Comparison of ENCODE assay signal across 19 mouse cellular contexts in genomic region chr9:73240188-73240587, GRCm38 (mm10).
DNase-seq lines count a peak whose midpoint lies in the region; ATAC-seq and TF ChIP-seq lines count a peak whose summit lies in the region.
"Had no signal": no experiment of that assay in that cellular context is flagged by ENCODE, and none has a peak within 500 bp of the region (broad histone marks: within the 10 kb centered on the region; RNA-seq: fewer than 3 reads in every experiment).

No protein-coding gene starts in this region.

- no peak for TF ChIP-seq EP300 in stomach, postnatal 0 days (optimal IDR thresholded peaks at IDR 0.05)

- H3K27ac ChIP-seq in heart, embryonic 12.5 days (ENCODE audit: poor library complexity, severe bottlenecking): no peak overlapping the region
- H3K27ac ChIP-seq in thymus, adult 2 months (ENCODE audit: control insufficient read depth, insufficient read depth, low read length): no peak overlapping the region
- H3K27ac ChIP-seq in stomach, postnatal 0 days (replicated peaks): no peak overlapping the region
- H3K27ac ChIP-seq: gastrocnemius, adult 2 months; hindbrain, embryonic 10.5 days; limb, embryonic 10.5 days; midbrain, embryonic 12.5 days had no signal

- peak; percentile 73 for DNase-seq in heart, adult 11 months
- peak; percentile 97 for DNase-seq in 416B (ENCODE audit: low read depth)
- peak; percentile 12 for DNase-seq in thymus, adult 2 months
- DNase-seq in testis, postnatal 10 days (ENCODE audit: low spot score): no peak
- DNase-seq in stomach, postnatal 0 days (ENCODE audit: low spot score): no peak
- DNase-seq in layer of hippocampus, adult 8-10 months (ENCODE audit: low spot score in 2 of 2): no peak
- DNase-seq: cerebellum, adult 2 months; gastrocnemius, adult 2 months; kidney, postnatal 4 days; layer of hippocampus, postnatal 36 days had no signal

- no peak for ATAC-seq in heart, embryonic 12.5 days (ENCODE audit: insufficient number of reproducible peaks, low FRiP score)
- peak; percentile 75 to 86 for ATAC-seq in hematopoietic stem cell, adult 5-6 weeks (replicated peaks in 1 of 2; ENCODE audit: insufficient read depth in 1 of 2, low FRiP score in 2 of 2, low TSS enrichment in 1 of 2, low read depth in 1 of 2, poor library complexity in 2 of 2, severe bottlenecking in 2 of 2)
- ATAC-seq in stomach, postnatal 0 days (ENCODE audit: low FRiP score, low TSS enrichment): no peak
- ATAC-seq: forebrain, embryonic 16.5 days; intestine, postnatal 0 days had no signal

- 55% methylated on average over 5 of the region's 5 CpGs for WGBS in heart, embryonic 12.5 days
- 17% methylated on average over 5 of the region's 5 CpGs for WGBS in thymus, adult 2 months
- 61% methylated on average over 5 of the region's 5 CpGs for WGBS in stomach, postnatal 0 days

- no peak overlapping the region for H3K4me3 ChIP-seq in heart, embryonic 12.5 days
- no peak overlapping the region for H3K4me3 ChIP-seq in thymus, adult 2 months (ENCODE audit: control insufficient read depth, insufficient read depth, low read length)
- H3K4me3 ChIP-seq in stomach, postnatal 0 days (ENCODE audit: low read depth, low read length): no peak overlapping the region
- H3K4me3 ChIP-seq: erythroblast, embryonic 14.5 days; gastrocnemius, adult 2 months; hindbrain, embryonic 10.5 days; limb, embryonic 10.5 days; midbrain, embryonic 12.5 days had no signal

- H3K27me3 ChIP-seq in heart, embryonic 12.5 days (replicated peaks): no peaks in the 10 kb centered on the region
- H3K27me3 ChIP-seq in thymus, adult 2 months (ENCODE audit: control insufficient read depth, insufficient read depth, low read length): no peaks in the 10 kb centered on the region
- H3K27me3 ChIP-seq in stomach, postnatal 0 days (ENCODE audit: control insufficient read depth, insufficient read depth, low read length): no peaks in the 10 kb centered on the region
- H3K27me3 ChIP-seq: midbrain, embryonic 12.5 days had no signal

- no peaks in the 10 kb centered on the region for H3K36me3 ChIP-seq in heart, embryonic 12.5 days
- H3K36me3 ChIP-seq in thymus, adult 2 months (ENCODE audit: control insufficient read depth, insufficient read depth, low read length): no peaks in the 10 kb centered on the region
- no peaks in the 10 kb centered on the region for H3K36me3 ChIP-seq in stomach, postnatal 0 days (ENCODE audit: control insufficient read depth, insufficient read depth, low read length)
- H3K36me3 ChIP-seq: hindbrain, embryonic 10.5 days; limb, embryonic 10.5 days; midbrain, embryonic 12.5 days had no signal

- H3K4me2 ChIP-seq in heart, embryonic 12.5 days: no peak overlapping the region
- H3K4me2 ChIP-seq in stomach, postnatal 0 days (replicated peaks; ENCODE audit: low read depth): no peak overlapping the region
- H3K4me2 ChIP-seq: heart, embryonic 11.5 days; midbrain, embryonic 12.5 days had no signal

- TF ChIP-seq POLR2A in thymus, adult 2 months (IDR thresholded peaks at IDR 0.05; ENCODE audit: control insufficient read depth, extremely low read depth, insufficient read depth, low read length, poor library complexity): no peak

- TF ChIP-seq CTCF in thymus, adult 2 months (IDR thresholded peaks at IDR 0.05; ENCODE audit: borderline replicate concordance, control insufficient read depth, extremely low read depth, insufficient read depth, low read length, poor library complexity): no peak
- TF ChIP-seq CTCF in stomach, postnatal 0 days (IDR thresholded peaks at IDR 0.05; ENCODE audit: low read depth): no peak

- no peaks in the 10 kb centered on the region for H3K9me3 ChIP-seq in heart, embryonic 12.5 days (replicated peaks)
- H3K9me3 ChIP-seq in stomach, postnatal 0 days (ENCODE audit: control insufficient read depth, low read length): no peaks in the 10 kb centered on the region
- H3K9me3 ChIP-seq: hindbrain, embryonic 10.5 days; limb, embryonic 10.5 days; midbrain, embryonic 12.5 days had no signal

- no peak overlapping the region for H3K9ac ChIP-seq in heart, embryonic 12.5 days
- no peak overlapping the region for H3K9ac ChIP-seq in stomach, postnatal 0 days (ENCODE audit: low read length)
- H3K9ac ChIP-seq: midbrain, embryonic 12.5 days had no signal

- H3K4me1 ChIP-seq in heart, embryonic 12.5 days (replicated peaks): no peaks in the 10 kb centered on the region; the same call in 1 of the 2 replicates
- no peaks in the 10 kb centered on the region for H3K4me1 ChIP-seq in thymus, adult 2 months (replicated peaks; ENCODE audit: control insufficient read depth, insufficient read depth, low read length)
- no peaks in the 10 kb centered on the region for H3K4me1 ChIP-seq in stomach, postnatal 0 days (replicated peaks; ENCODE audit: control insufficient read depth, insufficient read depth)
- H3K4me1 ChIP-seq: hindbrain, embryonic 10.5 days; limb, embryonic 10.5 days; midbrain, embryonic 12.5 days had no signal

Comparison
In these comparisons a context has a peak if more than half of its experiments do, and no peak if none do; other contexts are left out.
1. DNase-seq: peak in heart, adult 11 months (single experiment), 416B (single experiment) and thymus, adult 2 months (single experiment); none in testis, postnatal 10 days (single experiment), stomach, postnatal 0 days (single experiment) and layer of hippocampus, adult 8-10 months (0 of 2).
2. ATAC-seq: peak in hematopoietic stem cell, adult 5-6 weeks (2 of 2); none in heart, embryonic 12.5 days (single experiment) and stomach, postnatal 0 days (single experiment).